Mouse (Mus musculus) T-helper 2 cell (primary cell): ENCODE data around the gene Anks4b.

Experiments used
- in situ Hi-C: fragments of 300-600 bp; cut with MboI, MseI; formaldehyde crosslinking; loops from one replicate; pipeline ENCODE4 v1.15.1; 2025; ENCODE audit warnings: high pct_unique_total_duplicates

The Anks4b gene

DNA sequence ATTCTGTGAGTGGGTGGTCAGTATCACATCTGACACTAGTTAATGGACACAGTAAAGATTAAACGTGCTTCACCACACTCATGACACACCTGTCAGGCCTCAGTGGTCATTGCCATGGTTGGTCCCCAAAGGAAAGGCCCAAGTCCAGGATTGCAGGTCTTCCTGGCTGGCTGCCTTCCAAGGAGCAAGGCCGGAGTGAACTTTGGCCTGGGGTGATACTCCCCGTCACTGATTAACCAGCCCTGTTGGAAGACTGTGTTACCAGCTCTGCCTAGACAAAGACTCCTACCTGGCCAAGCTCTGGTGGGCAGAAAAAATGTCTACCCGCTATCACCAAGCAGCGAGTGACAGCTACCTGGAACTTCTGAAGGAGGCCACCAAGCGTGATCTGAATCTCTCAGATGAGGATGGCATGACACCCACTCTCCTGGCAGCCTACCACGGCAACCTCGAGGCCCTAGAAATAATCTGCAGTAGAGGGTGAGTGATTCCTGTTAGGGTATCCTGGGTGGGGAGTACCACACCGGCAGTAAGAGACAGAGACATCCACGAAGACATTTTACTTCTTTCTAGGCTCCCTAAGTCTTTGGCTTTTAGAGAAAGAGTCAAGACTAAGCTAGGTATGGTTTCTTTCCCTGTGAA is at the start of gene Anks4b:
TSS of gene Anks4b (plus strand) at position 256 of the 642 bp plus-strand sequence.
- in situ Hi-C loops, result no loop called here

DNA sequence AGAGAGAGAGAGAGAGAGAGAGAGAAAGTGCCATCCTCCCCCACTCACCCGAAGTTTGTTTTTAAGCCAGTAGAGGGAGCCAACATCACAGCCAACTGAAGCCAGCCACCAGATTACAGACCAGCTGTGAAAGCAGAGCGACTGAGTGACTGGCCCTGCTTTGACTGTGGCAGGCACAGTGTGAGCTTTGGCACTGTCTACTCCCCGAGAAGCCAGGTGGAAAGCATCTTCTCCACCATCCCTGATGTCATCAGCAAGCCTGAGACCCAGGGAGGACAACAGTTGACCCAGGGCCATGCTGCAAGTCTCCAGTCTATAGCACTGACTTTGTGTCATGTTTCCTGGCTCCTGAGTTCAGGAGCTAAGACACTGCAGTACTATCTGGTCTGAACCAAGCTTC is 48.8 kb upstream of the Anks4b start:
- in situ Hi-C loops, result no loop called here

DNA sequence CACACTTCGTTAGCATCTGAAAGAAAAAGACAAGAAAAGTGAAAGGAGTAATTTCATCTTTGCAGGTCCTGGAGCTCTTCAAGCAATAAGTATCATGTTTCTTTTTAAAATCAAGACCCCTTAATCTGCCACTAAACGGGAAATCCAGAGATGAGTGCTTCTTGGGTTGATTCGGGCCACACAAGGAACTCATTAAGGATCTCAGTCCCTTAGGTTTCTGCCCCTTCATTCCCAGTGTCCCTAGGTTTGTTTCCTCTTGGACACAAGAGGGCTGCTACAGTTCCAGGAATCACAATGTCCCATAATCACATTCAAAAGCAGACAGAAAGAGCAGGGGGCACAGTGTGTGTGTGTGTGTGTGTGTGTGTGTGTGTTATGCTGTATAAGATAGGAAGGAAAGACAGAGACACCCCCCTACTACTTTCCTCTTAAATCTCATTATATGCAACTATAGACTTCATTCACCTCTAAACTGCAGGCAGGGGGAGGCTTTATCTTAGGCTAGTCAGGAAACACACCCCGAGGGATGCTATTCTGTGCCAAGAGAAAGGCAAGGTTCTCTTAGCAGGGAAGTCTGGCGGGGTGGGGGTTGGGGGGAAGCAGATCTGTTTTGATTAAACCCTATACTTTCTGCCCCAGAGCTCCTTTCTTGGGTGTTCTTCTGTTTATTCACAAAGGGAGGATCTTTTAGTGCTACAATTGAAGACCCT is 46.5 kb upstream of the Anks4b start:
- in situ Hi-C loops, result no loop called here

DNA sequence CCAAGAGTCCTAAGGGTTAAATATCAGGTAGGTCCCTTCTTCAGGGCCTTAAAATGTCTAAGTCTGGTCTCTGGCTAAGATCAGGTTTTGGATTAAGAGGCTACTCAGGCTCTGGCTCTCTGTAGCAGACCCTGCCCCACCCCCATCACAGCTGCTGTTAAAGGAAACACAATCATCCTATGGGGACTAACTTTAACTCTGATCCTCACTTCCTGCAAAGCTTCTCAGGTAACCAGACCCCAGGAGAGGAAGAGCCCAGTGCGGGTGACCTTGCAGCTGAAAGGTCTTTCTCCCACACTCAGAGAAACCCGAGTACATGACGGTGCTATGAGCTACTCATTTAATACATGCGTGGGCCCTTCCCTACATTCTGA is 46.0 kb upstream of the Anks4b start:
- in situ Hi-C loops, result no loop called here

DNA sequence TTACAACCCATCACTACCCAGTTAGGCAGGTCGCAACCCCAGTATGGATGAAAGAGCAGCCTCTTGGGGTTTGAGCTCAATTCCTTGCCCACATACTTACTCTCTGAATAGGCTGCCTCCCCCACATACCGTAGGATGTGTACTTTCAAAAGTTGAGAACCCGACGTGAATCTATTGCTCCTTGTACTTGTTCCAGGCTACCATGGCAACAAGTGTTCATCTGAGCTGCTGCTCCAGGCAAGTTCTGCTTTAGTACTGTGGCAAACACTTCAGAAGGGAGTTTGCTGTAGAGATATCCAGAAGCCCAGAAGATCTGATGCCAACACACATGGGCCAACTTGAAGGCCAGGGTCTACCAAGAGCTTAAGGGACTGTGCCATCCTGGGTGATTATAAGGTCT is 44.7 kb upstream of the Anks4b start:
- in situ Hi-C loops, result no loop called here

DNA sequence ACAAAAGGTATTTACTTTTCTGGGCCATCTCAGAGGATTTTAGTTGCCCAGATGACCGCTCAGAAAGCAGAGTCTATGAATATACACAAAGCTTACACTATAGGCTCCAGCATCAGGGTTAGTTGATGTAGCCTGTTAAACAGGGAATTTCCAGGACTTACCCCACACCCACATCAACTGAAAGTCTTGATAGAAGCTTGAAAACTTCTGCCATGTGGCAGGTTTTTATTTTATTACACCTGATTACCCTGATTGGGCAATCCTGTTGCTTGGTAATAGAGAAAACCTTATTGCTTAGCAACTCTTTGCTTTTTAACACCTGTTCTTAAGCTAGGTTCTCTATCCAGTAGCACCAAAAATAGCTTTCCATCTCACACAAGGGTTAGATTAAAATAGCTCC is 30.9 kb upstream of the Anks4b start:
- in situ Hi-C loops, result no loop called here

DNA sequence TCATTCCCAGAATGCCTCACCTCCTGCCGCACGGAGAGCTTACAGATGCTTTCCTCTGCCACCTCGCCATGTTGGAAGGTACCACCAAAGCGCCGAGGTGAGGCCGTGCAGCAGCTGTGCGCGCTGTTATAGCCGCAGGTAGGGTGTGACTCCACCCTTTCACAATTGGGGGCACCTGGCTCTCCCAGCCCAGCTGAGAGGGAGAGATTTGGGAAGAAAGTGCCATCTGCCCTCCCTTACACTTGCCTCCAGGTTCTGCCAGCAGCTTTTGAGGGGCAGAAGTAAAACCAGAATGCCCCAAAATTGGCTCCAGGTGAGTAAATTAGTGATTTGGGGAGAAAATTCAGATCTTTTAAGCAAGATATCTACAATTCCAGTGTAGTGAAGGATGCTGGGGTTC is 28.5 kb upstream of the Anks4b start, which contains the start of gene Zp2:
TSS of gene Zp2 (minus strand) at position 101 of the 400 bp plus-strand sequence.
- in situ Hi-C loops, result no loop called here

DNA sequence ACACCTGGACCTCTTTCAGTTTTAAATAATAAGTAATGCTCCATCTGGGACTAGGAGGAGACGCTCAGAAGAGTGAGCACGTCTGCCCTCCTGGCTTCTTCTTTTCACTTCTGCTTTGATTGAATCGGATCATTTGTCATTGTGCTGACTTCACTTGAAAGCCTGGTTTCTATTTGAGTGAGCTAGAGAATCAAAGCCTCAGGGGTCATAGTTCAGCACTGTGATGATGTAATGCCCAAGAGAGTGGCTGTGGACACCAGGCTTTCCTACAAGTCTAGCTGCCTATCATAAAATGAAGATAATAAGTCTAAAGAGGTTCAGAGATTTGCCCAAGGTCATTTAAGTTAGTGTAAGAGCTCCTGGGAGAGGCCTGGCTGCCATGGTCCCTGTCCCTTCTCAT is 23.4 kb upstream of the Anks4b start:
- in situ Hi-C loops, result no loop called here

DNA sequence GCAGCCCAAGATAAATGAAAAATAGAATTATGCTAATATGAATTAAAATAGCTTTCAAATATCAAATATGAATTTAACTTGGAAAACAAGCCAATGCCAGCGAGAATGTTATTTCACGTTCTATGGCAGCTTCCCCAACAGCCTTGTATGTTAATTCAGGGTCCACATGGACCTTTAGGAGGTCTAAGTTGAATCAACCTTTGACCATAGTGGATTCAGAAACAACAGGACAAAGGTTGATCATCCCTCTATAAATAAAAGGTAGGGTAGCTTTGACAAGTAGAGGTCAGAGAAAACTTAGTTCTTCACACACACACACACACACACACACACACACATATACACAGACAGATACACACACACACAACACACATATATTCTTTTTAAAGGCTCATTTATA is 22.8 kb upstream of the Anks4b start:
- in situ Hi-C loops, result no loop called here

DNA sequence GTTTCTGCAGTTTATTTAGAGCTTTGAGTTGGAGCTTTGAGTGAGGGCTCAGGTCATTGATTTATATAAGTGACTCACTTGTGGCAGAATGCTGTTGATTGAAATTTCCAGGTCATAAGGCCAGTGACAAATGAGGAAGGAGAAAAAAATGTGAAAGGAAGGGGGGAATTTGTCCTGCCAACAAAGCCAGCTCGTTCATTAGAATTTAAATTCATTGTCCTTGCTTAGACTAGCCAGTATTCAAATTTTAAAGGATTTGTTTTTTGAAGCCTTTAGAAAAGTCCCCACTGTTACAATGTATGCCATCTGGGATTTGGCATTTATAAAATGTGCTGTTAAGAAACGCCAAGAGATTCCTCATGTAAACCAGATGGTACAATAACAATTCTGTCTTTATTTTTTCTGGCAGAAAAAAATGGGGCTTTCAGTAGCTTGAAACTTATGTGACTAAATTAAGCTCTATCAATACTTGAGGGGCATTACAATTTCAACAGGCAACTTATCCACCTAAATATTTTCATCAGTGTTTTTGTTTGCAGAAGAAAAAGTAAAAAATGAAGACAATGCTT is 16.7 kb upstream of the Anks4b start:
- in situ Hi-C loops, result no loop called here

DNA sequence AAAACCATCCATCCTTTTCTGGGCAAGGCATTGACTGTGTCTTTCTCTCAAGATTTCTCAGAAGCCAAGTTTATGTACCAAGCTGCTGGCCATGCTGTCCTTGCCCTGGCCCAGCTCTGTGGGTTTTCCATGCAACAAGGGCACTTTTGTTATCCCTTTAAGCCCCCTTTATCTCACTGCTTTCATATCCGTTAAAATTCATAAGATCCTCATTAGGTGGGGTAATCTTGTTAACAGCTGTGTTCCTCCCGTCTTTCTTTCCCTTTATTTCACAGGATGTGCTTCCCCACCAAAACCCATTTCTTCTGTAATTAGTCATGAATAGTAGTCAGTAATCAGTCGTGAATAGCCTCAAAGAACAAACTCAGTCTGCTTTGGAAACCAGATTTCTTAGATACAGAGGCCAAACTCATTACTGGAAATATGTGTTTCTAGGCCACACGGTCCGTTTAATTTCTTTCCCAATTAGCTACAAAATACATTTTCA is 16.0 kb upstream of the Anks4b start:
- in situ Hi-C loops, result no loop called here

DNA sequence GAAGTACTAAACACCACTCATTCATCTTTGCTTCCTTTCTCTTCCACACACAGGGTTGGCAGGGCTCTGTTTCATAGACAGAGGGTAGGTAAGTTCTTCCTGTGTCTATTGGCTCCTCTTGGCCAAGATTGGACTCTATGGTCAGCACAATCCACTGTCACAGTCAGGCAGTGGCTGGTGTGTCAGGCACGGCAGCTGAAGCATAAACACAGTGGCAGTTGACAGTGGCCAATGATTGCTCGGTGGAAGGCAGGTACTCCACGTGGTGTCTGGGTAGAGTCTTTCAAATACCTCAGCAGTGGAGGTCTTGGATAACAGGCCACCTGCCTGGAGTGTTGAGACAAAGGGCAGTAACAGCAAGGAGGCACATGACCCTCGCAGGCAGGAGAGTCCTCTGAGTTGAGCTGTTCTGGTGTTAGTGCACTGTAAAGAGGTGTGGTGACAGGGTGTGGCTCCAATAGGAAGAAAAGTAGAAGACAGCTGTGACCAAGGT is 15.5 kb upstream of the Anks4b start:
- in situ Hi-C loops, result no loop called here

DNA sequence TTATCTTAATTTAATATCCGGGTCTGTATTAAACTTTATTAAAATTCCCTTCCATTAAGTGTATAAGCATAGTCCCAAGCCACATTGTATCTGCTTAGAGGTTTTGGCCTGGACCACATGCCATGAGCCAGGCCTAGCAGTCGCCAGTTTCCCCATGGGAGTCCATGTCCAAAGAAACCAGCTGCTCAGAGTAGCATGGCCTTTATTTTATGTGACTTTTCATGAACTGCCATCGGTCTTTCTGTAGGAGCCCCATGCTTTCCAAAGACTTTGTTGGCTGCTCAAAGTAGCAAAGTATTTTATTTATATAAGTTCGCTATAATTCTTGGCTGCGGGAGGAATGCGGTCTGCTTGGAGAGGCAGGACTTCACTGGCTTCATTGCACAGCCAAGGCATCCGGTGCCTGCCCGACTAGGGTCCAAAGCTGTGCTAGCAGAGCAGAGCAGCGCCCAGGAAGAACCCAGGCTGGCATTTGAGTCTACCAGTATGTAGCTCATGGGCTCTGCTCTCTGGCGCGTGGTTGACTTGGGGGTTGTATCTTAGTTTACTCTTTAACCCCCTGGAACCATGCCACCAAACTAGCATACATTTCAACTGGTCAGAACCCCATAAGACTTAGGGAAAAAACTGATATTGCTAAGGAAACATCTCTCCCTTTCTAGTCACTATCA is 9.9 kb upstream of the Anks4b start:
- in situ Hi-C loops, result no loop called here

DNA sequence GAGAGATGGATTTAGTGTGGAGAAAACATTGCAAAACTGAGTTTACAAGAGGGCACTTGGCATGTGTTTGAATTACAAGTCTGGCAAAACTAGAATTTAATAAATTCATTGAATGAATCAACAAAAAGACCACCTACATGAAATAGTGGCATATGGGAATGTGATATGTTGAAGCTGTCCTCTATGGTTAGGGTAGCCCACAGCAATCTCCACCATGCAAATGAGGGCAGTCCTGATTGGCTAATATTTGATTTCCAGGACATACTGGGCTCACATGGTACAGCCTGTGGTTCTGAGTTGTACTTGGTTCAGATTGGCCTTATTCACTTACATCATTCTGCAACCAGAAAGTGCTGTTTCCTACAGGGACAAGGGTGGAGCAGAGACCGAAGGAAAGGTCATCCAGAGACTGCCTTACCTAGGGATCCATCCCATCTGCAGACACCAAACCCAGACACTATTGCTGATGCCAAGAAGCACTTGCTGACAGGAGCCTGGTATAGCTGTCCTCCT is 1.4 kb upstream of the Anks4b start:
- in situ Hi-C loops, result no loop called here

DNA sequence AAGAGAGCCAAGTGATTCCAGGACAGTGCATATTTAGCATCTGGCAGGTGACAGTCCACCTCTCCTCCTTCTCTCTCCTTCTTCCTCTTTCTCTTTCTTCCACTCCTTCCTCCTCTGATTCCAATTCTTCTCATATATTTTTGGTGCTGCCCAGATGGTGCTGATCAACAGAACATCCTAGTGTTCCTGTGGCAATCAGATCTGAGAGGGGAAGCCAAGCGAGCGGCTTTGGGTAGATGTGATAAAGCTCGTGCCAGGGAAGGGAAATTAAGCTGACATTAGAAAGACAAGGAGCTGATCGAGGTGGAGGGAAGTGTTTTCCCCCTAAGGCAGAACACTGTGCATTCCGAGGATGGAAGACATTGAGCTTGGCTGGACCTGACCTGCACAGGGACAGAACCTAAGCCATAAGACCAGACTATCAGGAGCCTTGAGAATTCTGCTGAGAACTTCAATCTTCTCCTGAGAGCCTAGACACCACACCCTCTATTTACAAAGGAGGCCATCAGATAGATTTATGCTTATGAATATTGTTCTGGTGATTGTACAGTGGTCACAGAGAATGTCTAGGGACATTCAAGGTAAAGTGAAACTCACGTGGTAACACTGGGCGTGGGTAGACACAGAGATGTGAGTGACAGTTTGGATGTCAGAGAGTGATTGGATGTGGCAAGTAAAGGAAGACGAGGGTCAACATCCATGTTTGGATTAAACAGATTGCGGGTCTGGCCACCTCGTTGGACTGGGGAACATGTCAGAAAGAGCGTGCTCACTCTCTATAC is 1.3 kb downstream of the Anks4b start:
- in situ Hi-C loops, result no loop called here

DNA sequence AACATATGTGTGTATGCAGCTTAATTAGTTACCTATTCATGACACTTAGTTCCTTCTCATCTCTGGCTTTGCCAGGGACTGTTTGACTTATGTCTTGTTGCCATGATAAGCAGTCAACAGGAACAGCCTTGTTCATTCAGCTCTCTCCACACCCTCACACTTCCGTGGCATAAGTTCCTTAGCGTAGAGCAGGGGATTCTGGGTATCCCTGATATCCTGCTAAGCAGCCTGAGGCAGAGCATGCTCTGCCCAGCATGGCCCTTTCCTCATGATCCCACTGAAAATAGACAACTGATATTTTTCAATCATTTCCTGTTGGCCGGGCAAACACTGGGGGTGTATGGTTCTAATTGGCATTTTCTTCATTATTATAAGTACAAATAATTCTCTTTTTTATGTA is 4.0 kb downstream of the Anks4b start:
- in situ Hi-C loops, result no loop called here

DNA sequence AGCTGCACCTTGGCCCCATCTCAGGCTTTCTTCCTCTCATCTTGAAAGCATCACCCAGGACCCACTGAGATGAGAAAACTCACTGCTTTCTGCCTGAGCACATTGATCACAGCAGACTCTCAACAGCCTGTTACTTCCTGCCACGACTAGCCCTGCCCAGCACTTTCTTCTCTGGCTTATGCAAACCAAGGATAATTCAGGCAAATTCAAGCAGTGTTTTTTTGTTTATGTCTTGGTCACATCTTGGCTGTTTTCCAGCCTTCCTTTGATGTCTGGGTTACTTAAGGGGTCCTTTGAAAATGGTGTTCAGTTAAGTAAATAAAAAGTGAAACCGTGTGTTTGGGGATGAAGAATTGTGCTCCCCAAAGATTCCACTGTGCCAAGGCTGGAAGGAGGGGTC is 5.3 kb downstream of the Anks4b start:
- in situ Hi-C loops, result no loop called here

DNA sequence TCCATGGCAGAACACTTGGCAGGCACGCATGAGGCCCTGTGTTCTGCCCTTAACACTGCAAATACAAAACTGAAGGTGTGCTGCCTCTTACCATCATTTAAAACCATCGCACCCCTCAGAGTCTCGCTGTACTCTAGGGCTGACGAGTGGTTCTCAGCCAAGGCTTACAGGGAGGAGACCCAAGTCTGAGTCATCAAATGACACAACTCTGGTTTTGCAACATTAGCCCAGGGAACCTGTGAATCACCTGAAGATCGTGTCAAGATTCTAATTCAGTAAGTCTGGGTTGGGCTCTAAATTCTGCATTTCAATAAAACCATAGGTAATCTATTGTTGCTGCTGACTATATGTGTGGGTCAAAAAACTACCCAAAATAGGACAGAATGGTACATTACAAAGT is 6.9 kb downstream of the Anks4b start:
- in situ Hi-C loops, result no loop called here

DNA sequence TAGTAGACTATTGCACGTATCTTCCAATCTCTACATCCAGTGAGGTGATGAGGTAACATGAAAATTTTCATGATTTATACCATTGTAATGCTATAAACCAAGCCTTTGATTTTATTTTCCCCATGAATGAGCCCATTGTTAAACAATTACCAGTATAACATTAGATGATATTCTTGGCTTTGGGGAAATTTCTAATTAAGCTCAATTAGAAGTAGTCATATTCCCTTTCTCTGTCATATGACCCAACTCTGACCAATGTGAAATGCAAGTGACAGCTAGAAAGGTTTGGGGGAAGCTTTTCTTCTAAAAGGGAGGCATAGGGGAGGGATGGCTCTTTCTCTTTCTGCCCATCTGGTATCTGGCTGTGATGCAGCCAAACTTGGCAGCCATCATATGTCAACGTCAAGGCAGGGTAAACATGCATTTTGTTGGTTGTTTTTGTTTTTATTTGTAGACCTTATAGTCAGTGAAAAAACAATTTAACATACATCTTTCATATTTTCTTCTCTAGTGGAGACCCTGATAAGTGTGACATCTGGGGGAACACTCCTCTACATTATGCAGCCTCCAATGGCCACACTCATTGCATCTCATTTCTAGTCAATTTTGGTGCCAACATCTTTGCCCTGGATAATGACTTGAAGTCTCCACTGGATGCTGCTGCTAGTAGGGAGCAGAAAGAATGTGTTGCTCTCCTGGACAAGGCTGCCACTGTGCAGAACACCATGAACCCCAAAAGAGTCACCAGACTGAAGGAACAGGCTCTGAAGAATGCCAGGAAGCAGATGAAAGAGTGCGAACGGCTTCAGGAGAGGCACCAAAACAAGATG is 8.0 kb downstream of the Anks4b start:
- in situ Hi-C loops, result no loop called here

DNA sequence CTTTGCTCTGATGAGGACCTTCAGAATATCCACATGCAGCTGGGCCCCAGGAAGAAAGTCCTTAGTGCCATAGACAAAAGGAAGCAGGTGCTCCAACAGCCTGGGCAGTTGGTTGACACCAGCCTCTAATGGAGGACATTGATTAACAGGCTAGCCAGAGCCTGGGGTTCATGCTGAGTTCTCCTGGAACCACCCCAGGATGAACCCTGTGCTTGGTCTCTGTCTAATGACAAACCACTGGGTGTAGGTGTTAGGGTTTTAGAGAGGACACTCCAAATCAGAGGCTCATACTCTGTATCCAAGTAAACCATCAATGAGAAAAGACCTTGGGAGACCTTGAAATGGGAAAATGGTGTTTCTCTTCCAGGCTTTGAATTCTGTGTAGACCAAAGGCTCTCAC is 9.2 kb downstream of the Anks4b start:
- in situ Hi-C loops, result no loop called here
